Mouse (Mus musculus) gastrocnemius, adult 18-20 months (tissue): ENCODE measurements at regions not wholly inside any gene's neighbourhood (a gene's known extent, or its start where the extent isn't known, plus 50 kb on each side); places are given as distances from the start of the nearest gene placed in this dataset.

Source experiments
- DNase-seq: peaks from one replicate; pipeline ENCODE4 v3.0.0; 2021; ENCODE audit warnings: low spot score

DNA sequence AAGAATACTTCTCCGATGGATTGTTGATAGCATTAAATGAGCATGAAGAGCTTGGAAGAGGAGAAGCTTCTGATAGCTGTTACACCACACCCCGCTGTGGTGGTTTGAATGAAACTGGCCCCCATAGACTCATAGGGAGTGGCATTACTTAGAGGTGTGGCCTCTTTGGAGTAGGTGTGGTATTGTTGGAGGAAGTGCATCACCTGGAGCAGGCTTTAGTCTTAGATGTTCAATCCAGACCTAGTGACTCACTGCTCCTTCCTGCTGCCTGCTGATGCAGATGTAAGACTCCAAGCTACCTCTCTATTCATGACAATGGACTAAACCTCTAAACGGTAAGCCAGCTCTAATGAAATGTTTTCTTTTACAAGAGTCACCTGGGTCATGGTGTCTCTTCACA, 237.1 kb upstream of the Mpped2 start:
- DNase-seq = no peak

- DNase-seq = no peak
Measured at GRCm38 (mm10) chr2:106458003-106458402, 235.1 kb upstream of the Mpped2 start.

- no peak for DNase-seq
Measured at GRCm38 (mm10) chr2:106461021-106461420, 232.0 kb upstream of the Mpped2 start.

- no peak for DNase-seq
Measured at GRCm38 (mm10) chr2:106461490-106461889, 231.6 kb upstream of the Mpped2 start.

DNA sequence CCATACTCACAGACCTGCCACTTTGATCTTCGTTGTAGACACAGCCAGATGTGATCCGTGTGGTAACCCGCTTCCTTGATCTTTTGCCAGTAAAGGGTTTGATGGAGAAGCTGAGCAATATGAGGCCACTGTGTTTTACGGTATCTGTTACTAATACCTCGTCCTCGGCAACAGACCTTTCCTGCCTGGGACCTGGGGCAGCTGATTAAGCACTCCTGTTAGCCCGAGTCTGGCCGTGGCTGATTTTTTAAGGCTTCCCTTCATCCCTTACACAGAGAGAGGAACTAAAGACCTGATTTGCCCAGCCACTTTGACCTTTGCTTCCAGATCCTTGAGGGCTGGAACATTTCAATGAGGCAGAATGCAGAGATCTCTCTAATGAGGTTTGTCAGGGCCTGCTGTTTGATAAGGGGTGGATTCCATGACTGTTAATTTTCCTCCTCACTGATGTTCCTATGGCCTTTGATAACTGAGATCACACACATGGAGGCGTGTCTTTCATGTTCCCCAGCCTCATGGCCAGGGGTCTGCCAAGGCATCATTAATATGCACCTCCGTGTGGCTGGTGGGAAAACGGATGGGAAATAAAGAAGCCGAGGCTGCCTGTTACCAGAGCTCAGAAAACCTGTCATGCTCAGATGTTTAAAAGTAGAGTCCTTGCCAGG, 231.0 kb upstream of the Mpped2 start:
- DNase-seq = no peak

DNA sequence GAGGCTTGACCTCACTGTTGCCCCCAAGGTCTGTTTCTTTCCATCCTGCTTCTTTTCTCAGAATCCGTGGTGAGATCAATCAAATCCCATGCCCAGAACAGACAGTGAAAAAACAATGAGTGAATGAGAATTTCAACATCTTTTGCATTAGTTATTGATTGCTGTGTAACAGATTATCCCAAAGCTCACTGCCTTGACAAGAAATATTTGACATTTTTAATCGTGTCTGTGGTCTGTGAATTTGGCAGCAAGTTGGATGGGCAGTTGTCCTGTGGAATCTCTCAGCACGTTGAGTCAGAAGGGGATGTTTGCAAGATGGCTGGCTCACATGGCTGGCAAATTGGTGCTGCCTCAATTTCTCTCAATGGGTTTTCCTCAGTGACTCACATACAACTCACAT, 228.0 kb upstream of the Mpped2 start:
- DNase-seq = no peak

DNA sequence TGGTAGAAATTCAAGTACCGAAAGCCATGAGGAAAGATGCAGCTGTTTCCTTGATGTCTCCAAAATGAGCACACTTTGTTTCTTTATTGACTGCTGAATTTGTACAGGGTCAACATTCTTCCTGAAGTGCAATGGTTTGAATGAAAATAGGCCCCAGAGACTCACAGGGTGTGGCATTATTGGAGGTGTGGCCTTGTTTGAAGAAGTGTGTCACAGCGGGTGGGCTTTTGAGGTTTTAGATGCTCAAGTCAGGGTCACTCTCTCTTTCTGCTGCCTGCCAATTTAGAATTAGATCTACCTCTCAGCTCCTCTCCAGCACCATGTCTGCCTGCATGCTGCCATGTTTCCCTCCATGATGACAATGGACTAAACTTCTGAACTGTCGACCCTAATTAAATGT, 227.2 kb upstream of the Mpped2 start:
- no peak for DNase-seq

DNA sequence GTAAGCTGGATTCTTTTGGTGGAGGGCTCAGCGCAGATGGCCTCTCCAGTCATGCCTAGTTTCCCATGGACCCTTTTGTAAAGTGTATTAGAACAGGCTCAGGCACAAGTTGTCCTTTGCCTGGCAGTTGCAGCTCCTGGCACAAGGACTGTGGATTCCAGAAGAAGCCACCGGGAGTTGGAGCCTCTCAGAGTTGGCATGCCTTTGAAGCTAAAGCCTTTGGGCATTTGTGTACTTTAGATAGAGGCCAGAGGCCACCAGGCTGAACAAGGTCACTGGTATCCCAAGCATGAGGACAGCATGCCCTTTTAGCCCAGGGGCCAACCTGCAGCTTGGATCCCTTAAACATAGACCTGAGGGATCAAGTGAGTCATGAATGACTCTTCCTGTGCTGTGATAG, 223.9 kb upstream of the Mpped2 start:
- DNase-seq = peak; percentile 5

DNA sequence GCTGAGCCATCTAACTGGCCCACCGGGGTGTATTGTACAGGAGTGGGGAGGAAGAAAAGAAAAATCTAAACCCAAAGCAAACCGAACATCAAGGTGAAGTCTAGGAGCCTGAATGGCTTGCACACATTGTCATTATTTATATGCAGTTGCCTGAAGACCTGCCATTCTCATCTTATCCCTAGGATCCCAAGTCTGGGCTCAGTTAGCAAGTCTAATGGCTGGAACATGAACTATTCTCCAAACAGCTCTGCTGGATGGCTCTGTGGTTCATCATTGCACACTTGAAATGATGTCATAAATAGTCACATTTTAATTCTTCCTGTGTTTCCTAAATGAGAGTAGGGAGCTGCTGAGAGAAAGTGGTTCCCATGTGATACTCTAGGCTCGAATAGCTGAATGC, 219.6 kb upstream of the Mpped2 start:
- DNase-seq = no peak

- DNase-seq = no peak
Measured at GRCm38 (mm10) chr2:106477991-106478390, 215.1 kb upstream of the Mpped2 start.

GRCm38 (mm10) chr2:106487335-106488082, 205.6 kb upstream of the Mpped2 start:
- DNase-seq = no peak

DNA sequence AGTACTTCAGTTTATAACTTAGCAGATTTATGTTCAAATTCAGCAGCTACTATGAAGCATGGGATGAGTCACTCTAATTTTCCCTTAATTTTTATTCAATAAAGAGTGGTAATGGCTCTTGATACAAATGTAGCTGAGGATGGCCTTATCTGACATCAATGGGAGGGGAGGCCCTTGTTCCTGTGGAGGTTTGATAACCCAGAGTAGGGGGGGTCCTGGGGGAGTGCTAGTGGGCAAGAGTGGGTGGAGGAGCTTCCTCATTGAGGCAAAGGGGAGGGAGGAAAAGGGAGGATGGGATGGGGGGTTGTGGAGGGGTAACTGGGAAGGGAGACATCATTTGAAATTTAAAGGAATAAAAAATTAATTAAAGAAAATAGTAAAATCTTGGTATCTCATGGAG, 194.3 kb upstream of the Mpped2 start:
- no peak for DNase-seq

GRCm38 (mm10) chr2:106499227-106499928, 193.7 kb upstream of the Mpped2 start:
- DNase-seq = no peak

- no peak for DNase-seq
Measured at GRCm38 (mm10) chr2:106504933-106505420, 188.1 kb upstream of the Mpped2 start.

GRCm38 (mm10) chr2:106511889-106512288, 181.2 kb upstream of the Mpped2 start:
- DNase-seq = no peak

GRCm38 (mm10) chr2:106512338-106513024, 180.6 kb upstream of the Mpped2 start:
- DNase-seq = no peak

DNA sequence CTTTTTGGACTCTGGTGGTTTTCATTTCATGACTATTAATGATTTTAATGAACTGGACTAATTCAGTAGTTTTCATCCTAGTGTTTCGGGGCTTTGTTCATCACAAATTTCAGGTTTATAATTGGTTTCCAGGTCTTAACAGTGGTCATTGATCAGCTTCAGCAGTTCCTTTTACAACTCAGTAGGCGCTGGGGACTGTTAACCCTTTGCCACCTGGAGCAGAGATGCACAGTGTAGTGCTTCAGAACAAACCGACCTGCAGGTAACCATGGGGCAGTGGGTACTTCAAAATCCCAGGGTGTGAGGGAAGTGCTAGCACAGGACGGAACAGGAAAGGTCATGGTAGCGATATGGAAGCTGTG, 180.1 kb upstream of the Mpped2 start:
- DNase-seq = no peak

DNA sequence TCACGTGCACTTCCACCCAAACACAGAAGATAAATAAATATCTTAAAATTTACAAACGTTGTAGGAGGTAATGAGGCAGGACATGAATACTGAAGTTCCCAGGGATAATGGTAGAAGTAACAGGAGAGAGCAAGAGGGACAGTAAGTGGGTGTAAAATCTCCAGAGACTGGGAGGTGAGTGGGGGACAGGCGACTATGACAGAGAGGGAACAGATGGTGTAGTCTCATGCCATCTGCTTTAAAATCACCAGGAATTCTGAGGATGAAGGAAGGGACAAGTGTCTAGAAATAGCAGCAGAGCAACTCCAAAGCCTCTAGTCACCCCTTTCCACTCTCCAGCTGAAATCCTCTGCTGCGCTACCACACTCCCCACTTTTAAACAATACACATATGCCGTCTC, 175.8 kb upstream of the Mpped2 start:
- no peak for DNase-seq

DNA sequence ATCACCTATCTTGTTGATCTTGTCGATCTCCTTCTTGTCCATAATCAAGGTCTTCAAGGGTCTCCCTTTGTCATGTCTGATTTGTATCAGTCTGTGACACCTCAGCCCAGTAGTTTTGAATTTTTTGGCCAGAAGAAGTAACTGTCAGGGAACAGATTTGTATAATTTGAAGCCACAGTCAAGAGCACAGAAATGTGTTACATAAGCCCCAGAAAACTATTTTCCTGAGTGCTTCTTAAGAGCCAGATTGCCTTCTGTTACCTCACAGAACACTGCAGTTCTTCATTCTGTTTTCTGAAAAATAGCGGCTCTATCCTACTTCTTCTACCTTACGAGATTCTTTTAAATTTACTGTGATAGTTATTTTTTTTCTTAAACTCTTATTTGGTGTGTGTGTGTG, 170.1 kb upstream of the Mpped2 start:
- DNase-seq = no peak

DNA sequence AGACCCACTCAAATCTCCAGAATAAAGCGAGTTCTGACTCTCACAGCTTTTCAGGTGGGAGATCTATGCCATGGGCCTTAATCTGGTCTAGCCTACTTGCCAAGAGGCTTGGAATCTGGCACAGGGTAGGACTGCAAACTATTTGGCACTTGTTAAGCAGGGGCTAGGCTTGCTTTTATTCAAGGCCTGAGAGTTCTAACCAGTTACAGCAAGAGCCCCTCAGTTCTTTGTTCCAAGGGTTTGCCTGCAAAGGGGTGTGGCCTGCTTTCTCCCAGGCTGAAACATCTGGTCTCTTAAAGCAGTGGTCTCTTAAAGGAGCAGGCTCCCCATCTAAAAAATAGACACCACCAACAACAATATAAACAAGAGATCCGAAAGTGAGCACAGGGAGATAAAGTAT, 166.1 kb upstream of the Mpped2 start:
- no peak for DNase-seq

- no peak for DNase-seq
Measured at GRCm38 (mm10) chr2:106529247-106529646, 163.8 kb upstream of the Mpped2 start.

DNA sequence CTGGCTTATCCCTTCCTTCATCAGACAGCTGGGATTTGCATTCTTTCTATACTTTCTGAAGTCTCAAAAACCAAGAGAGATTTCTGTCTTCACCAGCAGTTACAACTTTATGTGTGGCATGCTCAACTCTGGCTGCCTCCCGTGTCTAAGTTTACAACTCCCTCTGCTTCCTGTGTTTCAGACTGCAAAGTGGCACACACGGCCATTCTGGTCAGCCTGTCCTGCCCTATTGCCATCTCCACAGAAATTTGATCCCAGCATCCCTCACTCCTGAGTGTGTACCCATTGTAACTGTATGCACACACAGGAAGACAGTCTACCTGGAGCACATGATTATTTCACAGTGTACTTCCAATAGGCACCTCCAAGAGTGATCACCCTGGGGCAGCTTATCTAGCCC, 163.3 kb upstream of the Mpped2 start:
- no peak for DNase-seq
